Mouse (Mus musculus) 3T3-L1 (cell line): ENCODE measurements at regions not wholly inside any gene's neighbourhood (a gene's known extent, or its start where the extent isn't known, plus 50 kb on each side); places are given as distances from the start of the nearest gene placed in this dataset.

ENCODE experiments used
- DNase-seq: peaks from one replicate; pipeline ENCODE4 v3.0.0-alpha.2; 2015; ENCODE audit warnings: low read depth, low spot score

GRCm38 (mm10) chr2:48223084-48223799 lies 590.7 kb upstream of the Acvr2a start:
- no peak for DNase-seq

- no peak for DNase-seq
Measured at GRCm38 (mm10) chr2:48250174-48250573, 563.7 kb upstream of the Acvr2a start.

- DNase-seq = no peak
Measured at GRCm38 (mm10) chr2:48260299-48260698, 553.6 kb upstream of the Acvr2a start.
